Mouse (Mus musculus) adrenal gland, adult 2 months (tissue): ENCODE data around the gene Nhsl1. TPM values are rescaled to one million over a fixed set of nuclear protein-coding genes. Genes with fewer than 3 reads are reported as not detected.

Source experiments
- DNase-seq: peaks from one replicate; pipeline ENCODE4 v3.0.0; 2021
- polyA plus RNA-seq: library from polyadenylated mRNA; depleted of rRNA; stranded (reverse); fragments of >200 nt; gene quantifications from 2 replicates; pipeline ENCODE4 v1.2.3, GENCODE M21; 2012
- total RNA-seq, 2 experiments: library from RNA; stranded (reverse); gene quantifications; 2 replicates each; pipeline ENCODE4 v1.2.3; 2021

Nhsl1 gene
- total and polyA plus RNA-seq, 3 experiments: 2.2 to 4.3 (median 3.7) TPM

DNA sequence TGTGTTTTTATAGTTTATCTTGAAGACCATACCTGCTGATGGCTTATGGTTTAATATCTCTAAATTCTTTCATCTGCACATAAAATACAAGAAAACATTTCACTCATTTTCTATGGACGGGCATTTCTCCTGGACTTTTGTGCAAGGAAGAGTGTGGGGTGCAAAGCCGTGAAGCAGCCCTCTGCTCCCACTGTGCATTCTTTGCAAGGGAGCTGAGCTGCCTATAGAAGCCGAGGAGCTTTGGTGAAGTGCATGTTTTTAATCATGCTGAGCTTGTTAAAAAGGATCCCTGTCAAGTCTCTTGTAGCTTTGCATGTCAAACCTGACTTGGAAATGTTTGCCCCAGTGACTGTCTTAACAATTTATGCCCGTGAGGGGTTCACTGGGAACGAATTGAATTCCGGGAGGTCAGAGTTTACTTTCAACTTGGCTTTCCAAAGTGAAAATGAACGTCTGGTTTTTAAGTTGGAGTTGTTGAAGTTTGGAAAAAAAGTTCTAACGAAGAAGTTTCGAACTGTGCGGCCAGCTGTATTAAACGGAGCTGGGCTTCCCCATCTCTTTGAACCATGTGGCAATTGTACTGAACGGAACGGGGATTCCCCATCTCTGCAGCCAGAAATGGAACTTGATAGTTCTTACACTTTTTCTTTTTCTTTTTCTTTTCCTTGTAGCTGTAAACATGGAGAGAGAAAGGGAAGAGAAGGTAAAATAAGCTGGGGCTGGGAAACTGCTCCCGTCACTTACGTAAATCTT is 22.8 kb downstream of the Nhsl1 start:
- no peak for DNase-seq

DNA sequence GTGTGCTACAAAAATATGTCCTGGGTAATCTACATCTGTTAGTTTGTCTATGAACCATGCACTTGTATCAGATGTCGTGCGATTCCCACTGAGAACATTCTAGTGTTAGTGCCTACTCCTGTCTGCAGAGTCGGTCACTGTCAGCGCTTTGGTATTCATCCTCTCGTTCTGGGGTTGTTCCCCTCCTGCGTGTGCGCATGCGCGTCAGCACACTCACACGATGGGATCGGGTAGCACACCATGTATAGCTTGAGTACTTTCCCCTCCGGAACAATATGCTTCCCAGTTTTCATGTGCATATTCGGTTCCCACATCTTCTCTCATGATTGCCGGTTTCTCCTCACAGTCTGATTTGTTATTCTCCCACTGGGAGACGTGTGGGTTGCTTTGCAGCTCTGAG is 28.4 kb downstream of the Nhsl1 start:
- no peak for DNase-seq

DNA sequence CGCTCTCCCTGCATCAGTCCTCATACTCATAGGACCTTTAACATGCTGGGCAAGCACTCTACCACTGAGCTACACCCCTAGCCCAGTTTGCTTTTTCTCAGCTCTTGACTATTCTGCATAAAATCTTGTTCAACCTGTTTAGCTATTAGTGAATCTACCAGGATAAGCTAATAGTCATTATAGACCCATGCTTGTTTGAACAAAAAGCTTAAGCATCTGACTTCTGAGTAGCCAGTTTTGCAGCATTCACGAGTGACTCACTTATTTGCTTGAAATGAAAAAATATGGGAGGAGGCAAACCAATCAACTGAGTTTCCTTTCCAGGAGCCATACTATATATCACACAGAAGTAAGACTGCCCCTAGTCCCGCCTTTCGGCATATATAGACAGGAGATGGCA is 32.0 kb downstream of the Nhsl1 start:
- no peak for DNase-seq

DNA sequence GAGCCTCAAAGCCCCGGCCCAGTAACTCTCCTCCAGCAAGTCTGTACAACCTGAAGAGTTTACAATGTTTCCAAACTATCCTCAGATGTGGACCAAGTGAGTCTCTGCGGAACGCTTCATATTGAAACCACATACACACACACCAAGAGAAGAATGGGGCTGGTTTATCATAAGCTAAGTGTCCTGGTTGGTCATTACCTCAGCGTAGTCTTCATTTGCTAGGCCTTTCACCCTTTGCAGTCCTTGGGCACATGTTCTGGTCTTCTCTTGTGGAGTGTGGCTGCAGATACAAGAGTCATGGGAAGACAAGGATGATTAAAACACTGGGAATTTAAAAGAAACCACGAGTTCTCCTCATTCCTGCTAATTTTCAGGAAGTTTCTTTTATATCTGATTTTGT is 34.2 kb downstream of the Nhsl1 start:
- no peak for DNase-seq

DNA sequence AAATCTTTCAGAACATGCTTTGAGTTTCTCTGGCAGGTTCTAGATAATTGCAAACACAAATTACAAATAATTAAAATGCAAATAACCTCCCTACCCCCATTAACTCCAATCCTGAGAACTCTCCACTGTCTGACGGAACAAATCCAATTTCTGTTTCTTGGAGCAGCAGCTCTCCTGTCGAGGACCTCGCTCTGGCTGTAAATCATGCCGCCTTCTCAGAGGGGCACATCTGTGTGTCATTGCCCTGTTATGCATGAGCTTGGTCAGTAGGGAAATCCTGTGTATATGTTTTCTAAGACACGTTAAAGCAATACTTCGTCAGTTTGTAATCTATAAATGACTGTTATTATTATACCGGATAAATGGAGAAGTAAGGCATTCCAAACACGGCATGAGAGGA is 35.3 kb downstream of the Nhsl1 start:
- no peak for DNase-seq

DNA sequence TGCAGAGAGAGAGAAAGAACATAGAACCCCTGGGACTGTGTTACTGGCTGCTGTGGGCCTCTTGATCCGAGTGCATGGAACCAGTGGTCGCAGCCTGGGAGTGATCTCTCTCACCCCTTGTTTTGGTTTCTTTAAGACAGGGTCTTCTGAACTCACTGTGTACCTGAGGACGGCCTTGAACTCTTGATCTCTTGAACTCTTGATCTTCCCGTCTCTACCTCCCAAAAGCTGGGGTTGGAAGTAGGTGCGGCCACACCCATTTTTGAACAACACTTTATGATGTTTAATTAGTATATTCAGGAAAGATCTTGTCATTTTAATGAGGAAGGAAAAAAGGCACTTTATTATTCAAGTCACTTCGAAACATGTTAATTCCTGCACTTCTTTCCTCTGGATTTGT is 37.7 kb downstream of the Nhsl1 start:
- no peak for DNase-seq

DNA sequence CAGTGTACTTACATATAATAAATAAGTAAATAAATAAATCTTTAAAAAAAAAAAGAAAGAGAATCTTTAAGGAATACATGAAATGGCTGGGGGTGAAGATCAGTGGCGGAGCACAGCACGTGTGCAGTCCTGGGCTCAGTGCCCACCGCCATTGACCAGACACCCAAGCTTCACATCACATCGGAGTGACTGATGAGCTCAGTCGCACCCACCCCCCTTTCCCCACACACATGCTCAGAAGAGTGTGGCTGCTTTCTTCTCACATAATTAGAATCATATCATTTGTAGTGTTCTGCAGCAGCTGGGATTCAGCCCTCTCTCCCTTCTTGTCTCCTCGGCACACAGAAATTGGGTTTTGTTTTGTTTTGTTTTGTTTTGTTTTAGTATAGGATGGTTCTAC is 38.4 kb downstream of the Nhsl1 start:
- no peak for DNase-seq

DNA sequence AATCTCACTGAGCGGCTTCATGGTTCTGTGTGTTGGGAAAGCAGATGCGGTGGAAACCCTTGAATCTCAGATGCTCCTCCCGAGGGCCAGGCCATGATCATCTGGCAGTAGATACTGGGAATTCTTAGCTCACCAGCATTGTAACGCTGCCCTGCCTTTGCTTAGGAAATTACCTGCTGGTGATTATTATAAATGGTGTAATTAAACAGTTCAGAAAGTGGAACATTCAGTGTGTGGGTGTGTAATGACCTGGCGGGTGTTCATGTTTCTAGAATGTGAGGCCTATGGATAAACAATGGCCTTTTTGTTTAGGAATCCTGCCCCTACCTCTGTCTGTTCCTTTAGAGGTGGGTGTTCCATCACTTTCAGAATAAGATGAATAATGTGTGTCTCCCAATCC is 39.7 kb downstream of the Nhsl1 start:
- DNase-seq: no peak

DNA sequence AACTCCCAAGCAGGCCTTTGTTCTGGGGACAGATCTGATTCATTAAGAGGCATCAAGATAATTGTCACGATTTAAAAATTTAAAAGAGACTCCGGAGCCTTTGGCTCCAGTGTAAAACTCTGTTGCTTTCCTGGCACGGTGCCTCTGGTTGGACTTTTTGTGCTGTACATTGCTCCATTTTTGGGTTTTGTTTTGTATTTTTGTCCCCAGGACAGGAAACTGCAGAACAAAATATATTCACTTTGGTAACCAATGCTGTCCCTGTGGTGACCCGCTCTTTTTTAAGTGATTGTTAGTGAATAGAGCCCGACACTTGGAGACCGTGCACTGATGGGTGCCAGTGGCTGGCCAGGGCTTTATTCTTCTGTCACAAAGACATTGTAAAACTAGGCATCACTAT is 41.4 kb downstream of the Nhsl1 start:
- no peak for DNase-seq

DNA sequence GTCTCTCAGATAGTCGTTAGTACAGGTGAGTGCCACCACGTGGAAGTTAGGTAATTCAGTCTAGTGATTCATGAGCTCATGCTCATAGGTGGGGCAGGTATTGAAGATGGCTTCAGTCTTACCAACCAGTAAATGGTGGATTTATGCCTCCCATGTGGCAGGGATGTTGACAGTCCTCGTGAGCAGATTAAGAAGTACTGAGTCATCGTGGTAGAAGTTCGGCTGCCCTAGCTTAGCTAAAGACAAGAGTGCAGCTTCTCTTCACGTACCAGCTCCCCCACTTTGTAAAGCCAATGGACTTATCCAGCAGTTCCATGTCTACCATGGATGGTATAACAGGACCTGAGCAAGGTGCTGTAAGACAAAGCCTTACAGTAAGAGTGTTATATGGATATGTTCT is 46.6 kb downstream of the Nhsl1 start:
- DNase-seq: no peak

DNA sequence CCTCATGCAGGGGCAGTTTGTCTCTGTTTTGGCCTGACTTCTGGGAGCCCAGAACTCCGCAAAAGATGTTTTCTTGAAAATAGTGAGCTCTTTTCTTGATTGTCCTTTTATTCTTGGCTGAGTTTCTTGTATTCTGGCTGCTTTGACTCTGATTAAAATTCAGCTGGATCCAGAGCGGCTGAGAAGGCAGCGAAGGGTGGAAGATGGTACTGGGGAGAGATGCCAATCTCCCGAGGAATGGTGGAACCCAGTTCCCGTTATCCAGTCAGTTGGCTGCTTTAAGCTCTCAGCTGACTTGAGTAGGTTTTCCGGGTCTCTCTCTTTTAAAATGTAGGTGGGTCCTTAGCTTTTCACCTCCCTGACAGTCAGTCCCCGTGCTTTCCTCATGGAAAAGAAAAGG is 47.9 kb downstream of the Nhsl1 start:
- no peak for DNase-seq

DNA sequence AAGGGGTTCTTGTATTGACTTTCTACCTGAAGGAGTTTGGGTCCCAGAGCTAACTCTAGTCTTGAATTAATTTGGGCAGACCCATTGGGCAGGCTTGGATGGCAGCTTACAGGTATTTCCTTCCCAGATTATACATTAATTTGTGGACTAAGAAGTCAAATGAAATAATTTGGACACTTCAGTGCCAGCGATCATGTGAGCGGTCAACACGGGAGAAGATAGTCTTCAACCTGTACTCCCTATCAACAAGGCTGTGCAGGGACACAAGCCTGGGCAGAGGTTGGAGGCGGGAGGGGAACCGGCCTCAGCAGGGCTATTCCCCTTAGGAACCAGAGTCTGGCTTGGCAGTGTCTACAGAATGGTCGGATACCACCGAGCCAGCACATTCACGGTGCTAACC is 49.3 kb downstream of the Nhsl1 start:
- DNase-seq: no peak

DNA sequence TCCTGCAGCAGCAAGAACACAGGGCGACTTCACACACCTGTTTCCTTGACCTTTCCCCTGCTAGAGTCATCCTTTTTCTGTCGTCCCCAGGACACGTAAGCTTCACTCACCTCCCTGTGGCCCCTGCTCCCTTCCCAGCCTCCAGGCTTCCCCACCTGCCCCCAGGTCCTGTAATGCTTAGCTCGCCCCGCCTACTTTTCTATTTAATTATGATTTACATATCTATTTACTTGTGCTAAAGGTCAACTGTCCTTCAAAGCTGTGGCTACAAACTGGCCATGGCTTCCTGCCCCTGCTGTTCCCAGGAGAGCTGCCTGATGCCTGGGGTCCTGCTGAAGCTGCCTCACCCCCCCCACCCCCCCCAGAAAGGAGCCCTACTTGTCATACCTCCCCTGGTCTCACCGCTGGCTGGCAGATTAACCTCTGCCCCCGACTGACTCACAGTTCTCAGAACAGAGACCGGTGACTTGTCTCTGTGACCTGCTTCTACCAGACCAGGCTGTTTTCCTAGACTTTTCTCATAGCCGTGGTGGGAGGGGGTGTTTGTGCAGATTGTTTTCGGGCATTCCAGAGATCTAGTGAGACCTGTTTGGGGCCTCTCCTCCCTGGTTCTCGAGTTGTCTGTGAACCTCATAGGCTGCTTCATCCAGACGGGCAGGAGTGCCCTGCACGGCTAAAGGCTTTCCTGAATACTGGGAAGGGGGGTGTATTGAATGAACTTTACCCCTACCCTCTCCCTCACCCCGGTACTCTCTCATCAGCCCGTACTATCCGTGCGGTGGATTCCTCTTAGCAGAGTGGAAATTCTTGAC is 51.9 kb downstream of the Nhsl1 start:
- DNase-seq: peak; percentile 67

DNA sequence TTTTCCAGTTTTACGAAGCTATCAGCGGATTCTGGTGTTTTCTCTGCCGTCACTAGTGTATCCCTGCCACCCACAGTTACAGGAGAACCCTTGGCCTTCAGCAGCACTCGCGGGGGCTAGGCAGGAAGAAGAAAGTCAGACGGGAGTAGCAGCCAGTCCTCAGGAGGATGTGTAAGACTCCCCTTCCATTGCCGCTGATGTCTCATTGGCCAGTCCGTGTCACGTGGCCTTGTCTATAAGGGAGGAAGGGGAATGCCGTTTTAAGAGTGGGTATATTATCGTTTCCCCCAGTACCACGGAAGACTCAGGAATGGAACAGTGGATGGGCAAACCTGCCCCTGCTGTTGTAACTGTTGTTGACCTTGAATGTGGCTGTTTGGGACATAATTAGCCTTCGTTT is 53.1 kb downstream of the Nhsl1 start:
- DNase-seq: no peak

DNA sequence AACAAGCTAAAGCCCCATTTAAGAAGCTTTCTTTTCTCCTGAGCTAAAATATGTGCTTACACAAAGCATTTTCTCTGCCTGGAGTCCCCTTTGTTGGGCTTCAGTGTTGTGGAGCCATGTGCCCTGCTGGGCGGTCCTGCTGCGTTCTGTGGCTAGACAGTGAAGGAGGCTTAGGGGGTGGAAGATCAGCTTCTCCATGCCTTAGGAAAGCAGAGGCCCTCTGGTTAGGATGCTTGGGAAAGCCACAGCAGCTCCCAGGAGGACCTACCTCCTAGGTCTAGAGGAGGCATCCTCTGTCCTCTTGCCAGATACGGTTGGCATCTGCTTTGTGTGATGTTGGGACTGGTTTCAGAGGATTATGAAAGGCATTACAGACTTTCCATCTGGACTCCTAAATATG is 56.5 kb downstream of the Nhsl1 start:
- no peak for DNase-seq

DNA sequence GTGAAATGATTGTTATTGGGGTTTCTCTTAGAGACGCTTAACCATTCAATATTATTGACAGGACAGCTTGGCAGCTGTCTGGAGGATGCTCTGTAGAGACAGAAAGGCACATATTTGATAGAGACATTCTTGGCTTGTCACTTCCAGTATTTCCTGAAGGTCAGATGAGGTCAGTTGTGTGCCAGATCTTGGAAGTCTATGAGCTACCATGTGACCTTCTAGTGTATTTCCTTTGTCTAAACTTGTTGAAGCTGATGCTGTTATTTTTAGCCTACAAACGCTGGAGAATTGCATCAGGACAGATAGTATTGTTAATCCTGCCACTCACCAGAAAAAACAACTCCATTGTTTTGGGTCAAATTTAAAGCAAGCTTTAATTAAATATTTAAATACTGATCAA is 66.0 kb downstream of the Nhsl1 start:
- no peak for DNase-seq

DNA sequence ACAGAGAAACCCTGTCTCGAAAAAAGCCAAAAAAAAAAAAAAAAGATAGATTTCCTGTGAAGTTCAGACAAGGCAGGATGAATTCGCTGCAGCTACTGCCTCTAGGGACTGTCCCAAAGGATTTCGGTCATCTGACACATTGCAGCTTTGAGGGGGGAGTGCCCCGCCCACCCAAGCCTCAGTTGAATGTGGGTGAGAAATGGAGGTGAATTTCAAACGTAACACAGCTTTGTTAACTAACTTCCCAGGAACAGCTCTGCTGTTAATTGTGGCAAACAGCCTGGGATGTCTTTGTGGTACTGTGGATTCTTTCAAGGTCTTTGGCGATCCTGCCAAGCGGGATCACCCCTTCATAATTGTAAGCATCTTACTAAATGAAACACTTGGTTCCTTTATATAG is 67.4 kb downstream of the Nhsl1 start:
- no peak for DNase-seq

DNA sequence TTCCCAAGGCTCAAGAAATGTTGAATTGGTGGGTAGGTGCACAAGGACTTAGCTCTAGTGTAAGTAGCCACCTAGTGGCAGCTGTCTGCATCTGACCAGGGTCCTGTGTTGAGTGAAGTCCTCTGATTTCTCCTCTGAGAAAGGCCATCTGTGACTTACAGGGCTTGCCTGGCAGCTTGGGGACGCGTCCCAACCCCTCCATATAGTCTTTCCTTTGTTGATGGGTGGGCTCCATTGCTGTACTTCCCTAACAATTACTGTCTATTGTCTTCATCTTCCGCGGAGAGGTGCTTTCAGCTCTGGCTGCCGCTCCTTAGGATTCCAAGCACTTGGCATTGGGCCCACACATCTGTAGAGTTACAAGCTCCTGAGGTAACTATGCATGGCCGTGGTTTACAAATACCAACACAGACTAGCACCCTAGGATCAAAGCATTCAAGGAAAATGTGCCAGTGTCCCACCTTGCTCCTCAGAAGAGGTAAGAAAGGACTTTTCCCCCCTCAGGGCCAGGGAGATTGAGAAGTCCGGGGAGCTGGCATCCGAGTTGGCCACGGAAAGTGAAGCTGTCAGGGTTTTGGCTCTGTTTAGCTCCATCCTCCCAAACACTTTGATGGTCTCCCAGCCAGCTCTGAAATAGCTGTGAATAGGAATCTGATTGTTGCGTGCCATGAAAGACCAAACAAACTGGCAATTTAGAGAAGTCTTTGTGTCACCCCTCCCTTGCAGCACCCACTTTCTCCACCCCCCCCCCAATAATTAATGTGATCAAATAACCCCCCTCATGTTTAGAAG is 70.2 kb downstream of the Nhsl1 start:
- peak; percentile 58 for DNase-seq

DNA sequence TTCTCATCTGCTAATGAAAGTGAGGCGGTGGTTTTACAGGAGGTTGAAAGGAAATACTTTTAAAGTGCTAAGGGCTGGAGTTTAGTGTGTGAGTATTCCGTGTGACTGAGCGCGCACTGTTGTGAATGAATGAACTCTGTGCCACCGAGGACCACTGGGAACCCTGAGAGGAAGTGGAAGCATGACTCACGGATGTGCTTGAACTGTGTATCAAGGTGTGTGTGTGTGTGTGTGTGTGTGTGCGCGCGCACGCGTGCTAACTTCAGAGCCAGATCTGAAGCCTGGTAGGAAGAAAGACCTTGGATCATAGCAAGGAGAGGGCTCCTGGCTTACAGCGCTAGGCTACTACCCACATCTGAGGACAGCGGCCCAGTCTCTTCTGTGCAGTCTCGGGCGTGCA is 71.2 kb downstream of the Nhsl1 start:
- DNase-seq: no peak

DNA sequence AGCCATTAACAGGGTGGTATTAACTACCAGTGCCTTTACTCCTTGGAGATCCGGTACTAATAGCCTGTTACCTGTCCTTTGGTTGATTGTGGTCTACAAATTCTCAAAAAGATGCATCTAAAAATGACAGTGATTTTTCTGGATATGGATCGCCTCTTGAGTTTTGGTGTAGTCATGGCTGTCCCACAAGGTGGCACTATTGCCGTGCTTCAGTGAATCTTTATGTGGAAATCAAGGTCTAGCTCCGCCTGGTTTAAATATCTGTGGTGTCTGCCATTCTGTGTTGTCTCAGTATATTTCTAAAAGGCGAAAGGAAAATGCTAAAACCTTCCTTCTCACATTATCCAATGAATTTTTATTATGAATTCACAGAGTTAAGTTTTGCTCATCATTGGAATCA is 72.8 kb downstream of the Nhsl1 start:
- peak; percentile 31 for DNase-seq

DNA sequence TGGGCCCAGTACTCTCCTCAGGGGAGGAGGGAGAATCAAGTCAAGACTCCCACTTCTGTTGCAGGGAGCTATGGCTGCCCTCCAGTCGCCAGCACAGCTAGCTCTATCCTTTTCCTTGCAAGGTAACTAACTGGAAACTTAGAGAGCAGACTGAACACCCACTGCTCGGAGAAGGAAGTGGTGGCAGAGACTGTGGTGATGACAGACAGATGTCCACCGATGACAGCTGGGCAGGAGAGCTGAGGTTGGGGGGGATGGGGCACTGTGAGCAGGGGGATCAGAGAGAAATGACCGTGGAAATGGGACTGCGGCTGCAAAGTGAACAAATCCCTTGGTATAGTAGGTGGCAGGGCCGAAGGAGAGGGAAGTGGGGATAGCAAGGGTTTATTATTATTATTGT is 73.5 kb downstream of the Nhsl1 start:
- no peak for DNase-seq

DNA sequence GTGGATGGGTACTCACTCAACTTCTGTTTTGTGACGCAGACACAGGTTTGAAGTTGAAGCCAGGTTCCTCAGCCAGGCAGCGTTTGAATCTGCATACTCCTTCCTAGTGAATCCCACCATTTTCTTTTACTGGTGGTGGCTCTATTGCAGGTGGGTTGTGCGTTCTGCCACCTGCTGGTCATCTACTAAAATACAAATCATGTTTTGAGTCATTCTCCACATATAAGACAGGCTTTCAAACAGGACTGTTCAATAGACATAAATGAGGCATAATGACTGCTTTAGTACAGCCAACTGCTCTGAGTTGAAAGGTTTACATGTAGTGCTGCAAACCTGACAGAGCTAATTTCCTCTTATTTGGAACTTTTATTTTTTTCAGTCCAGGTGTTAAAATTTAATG is 75.0 kb downstream of the Nhsl1 start:
- no peak for DNase-seq

DNA sequence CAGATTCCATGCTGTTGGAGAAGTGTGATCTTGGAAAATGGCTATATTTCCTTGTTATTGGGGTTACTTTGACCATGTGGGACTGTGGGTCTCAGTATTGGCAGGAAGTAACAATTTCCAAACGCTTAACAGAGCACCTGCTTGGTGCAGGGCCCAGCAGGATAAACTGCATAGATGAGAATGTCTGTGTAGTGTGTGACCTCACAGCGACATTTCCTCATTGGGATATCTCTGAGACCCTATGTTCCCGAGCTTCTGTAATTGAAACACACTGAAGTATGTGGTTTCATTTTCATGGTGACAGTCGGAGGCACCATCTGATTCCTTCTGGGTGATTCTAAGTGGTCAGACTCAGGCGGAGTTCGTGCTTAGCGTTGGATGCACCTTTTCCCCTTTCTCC is 75.5 kb downstream of the Nhsl1 start:
- DNase-seq: no peak
